Mouse (Mus musculus) gastrocnemius, postnatal 14 days (tissue): ENCODE data around the gene Mgarp. TPM values are rescaled to one million over a fixed set of nuclear protein-coding genes. Genes with fewer than 3 reads are reported as not detected.
"Not testable (repeated sequence)": the region's sequence is repeated elsewhere in the genome, so short reads cannot be mapped to it uniquely, and the experiment has no call there.

ENCODE experiments used
- DNase-seq: peaks from one replicate; pipeline ENCODE4 v3.0.0; 2021; ENCODE audit warnings: mixed read lengths
- intact Hi-C: fragments of 180-260 bp; cut with DNase I; formaldehyde crosslinking; loops from one replicate; pipeline ENCODE4 v1.15.1; 2025; ENCODE audit warnings: low total_unique reads
- long read RNA-seq, 2 experiments: library from polyadenylated mRNA; stranded (forward); transcript quantifications; one replicate each; pipeline ENCODE4 v2.0.0; 2021
- total RNA-seq, 2 experiments: library from RNA; stranded (reverse); gene quantifications; 2 replicates each; pipeline ENCODE4 v1.2.3; 2021

Gene Mgarp
- total RNA-seq = under 1 TPM; 0.24 to 0.29 TPM
- long read RNA-seq, experiment 1 = 0 reads
- long read RNA-seq, experiment 2, partial matches to known transcripts = 0 of 1 reads
- long read RNA-seq, experiment 2, other reads (novel, unspliced or antisense) = 0 of 1 reads

GRCm38 (mm10) chr3:51396219-51397068 is at the start of gene Mgarp:
Mgarp (minus strand) TSS chr3:51396738.
- intact Hi-C loops = no loop called here
- DNase-seq = peak; percentile 74

GRCm38 (mm10) chr3:51434871-51435595 is 38.5 kb upstream of the Mgarp start:
- no peak for DNase-seq
- intact Hi-C loops = no loop called here

GRCm38 (mm10) chr3:51434364-51434763 is 37.8 kb upstream of the Mgarp start:
- DNase-seq, intact Hi-C loops: not testable (repeated sequence)

- intact Hi-C loops = no loop called here
- DNase-seq = no peak
Observed at GRCm38 (mm10) chr3:51425394-51425793, 28.9 kb upstream of the Mgarp start.

GRCm38 (mm10) chr3:51421921-51422320 is 25.4 kb upstream of the Mgarp start:
- no peak for DNase-seq
- intact Hi-C loops = no loop called here

GRCm38 (mm10) chr3:51417966-51418365 is 21.4 kb upstream of the Mgarp start:
- intact Hi-C loops = no loop called here
- DNase-seq = no peak

- DNase-seq = no peak
- intact Hi-C loops = no loop called here
Observed at GRCm38 (mm10) chr3:51417485-51417884, 20.9 kb upstream of the Mgarp start.

GRCm38 (mm10) chr3:51417135-51417458 is 20.6 kb upstream of the Mgarp start:
- intact Hi-C loops = no loop called here
- no peak for DNase-seq

- intact Hi-C loops = no loop called here
- peak; percentile 59 for DNase-seq
Observed at GRCm38 (mm10) chr3:51416364-51417134, 20.0 kb upstream of the Mgarp start.

GRCm38 (mm10) chr3:51416073-51416363 is 19.5 kb upstream of the Mgarp start:
- no peak for DNase-seq

GRCm38 (mm10) chr3:51415098-51416072 is 18.8 kb upstream of the Mgarp start, which contains the start of gene Naa15:
Naa15 (plus strand) TSS chr3:51415148.
- intact Hi-C loops = no loop called here
- peak; percentile 98 for DNase-seq

More at GRCm38 (mm10) chr3:51416073-51416363, 19.5 kb upstream of the Mgarp start:
- intact Hi-C loops = no loop called here

GRCm38 (mm10) chr3:51413276-51413675 is 16.7 kb upstream of the Mgarp start:
- intact Hi-C loops = no loop called here
- DNase-seq = peak; percentile 34

- peak; percentile 29 for DNase-seq
- intact Hi-C loops = no loop called here
Observed at GRCm38 (mm10) chr3:51412457-51412856, 15.9 kb upstream of the Mgarp start.

- intact Hi-C loops = no loop called here
- DNase-seq = peak; percentile 98
Observed at GRCm38 (mm10) chr3:51408561-51409183, 12.1 kb upstream of the Mgarp start, which contains the start of gene Ndufc1. Ndufc1 (minus strand) TSS chr3:51408988.

GRCm38 (mm10) chr3:51407870-51408560 is 11.5 kb upstream of the Mgarp start:
- intact Hi-C loops = no loop called here
- DNase-seq = no peak

- intact Hi-C loops = no loop called here
- no peak for DNase-seq
Observed at GRCm38 (mm10) chr3:51402628-51403027, 6.1 kb upstream of the Mgarp start.

- intact Hi-C loops, DNase-seq: not testable (repeated sequence)
Observed at GRCm38 (mm10) chr3:51402054-51402453, 5.5 kb upstream of the Mgarp start.

GRCm38 (mm10) chr3:51400682-51401081 is 4.1 kb upstream of the Mgarp start:
- no peak for DNase-seq
- intact Hi-C loops = no loop called here
